Mouse (Mus musculus) Patski (cell line): ENCODE measurements around the gene Phf19. TPM values are rescaled to one million over a fixed set of nuclear protein-coding genes. Genes with fewer than 3 reads are reported as not detected.

Experiments
- ATAC-seq: fragments of 100-300 bp; one replicate; pipeline ENCODE4 v1.8.0; 2021
- CTCF ChIA-PET: fragments of 350-600 bp; sonication (Branson Sonifier 250); formaldehyde crosslinking; loops from one replicate; lab custom pipeline; 2022; ENCODE audit warnings: inconsistent platforms; lab: Charles Lee
- POLR2A ChIA-PET: fragments of 350-600 bp; sonication (Branson Sonifier 250); formaldehyde crosslinking; loops from one replicate; lab custom pipeline; 2022; ENCODE audit warnings: antibody characterized with exemption, inconsistent platforms; lab: Charles Lee
- DNase-seq: peaks from one replicate; pipeline ENCODE4 v3.0.0-alpha.2; 2011; ENCODE audit warnings: low read depth, low spot score
- H3K27me3 ChIP-seq: fragments of 371-371 bp; one replicate; pipeline ENCODE4 v1.5.1; 2021
- CTCF ChIP-seq: fragments of 100-300 bp; IDR thresholded peaks from one replicate; pipeline ENCODE4 v1.5.1; 2021
- in situ Hi-C: fragments of 300-500 bp; cut with MboI; formaldehyde crosslinking; loops from 3 replicates; pipeline ENCODE4 v1.11.1; 2018; ENCODE audit warnings: low pct_unique_long_range_greater_than_20kb, mixed read lengths
- polyA plus RNA-seq: library from polyadenylated mRNA; unstranded; gene quantifications from one replicate; pipeline ENCODE4 v1.2.3, GENCODE M21; 2021

Phf19 gene
- polyA plus RNA-seq, 1 experiment from 2014 or later, result 0.99 TPM

GRCm38 (mm10) chr2:34870520-34871474, 43.0 kb downstream of the Phf19 start:
- no peak for TF ChIP-seq CTCF
- ATAC-seq (peak; percentile 83), DNase-seq (peak; percentile 94)
- CTCF ChIA-PET, result interaction anchor here (1.1 kb wide), 1 partner anchor 34 kb away, joined by 3 read pairs; no protein-coding TSS in a partner anchor
- POLR2A ChIA-PET, result interaction anchor here (0.7 to 1.5 kb wide), 6 partner anchors 10 to 43 kb away, joined by 3 to 4 read pairs (median 3); no protein-coding TSS in a partner anchor
- H3K27me3 ChIP-seq, result no peaks in the 10 kb centered on the region
- in situ Hi-C loops, result no loop called here

GRCm38 (mm10) chr2:34869680-34870079, 44.1 kb downstream of the Phf19 start:
- no peaks in the 10 kb centered on the region for H3K27me3 ChIP-seq
- POLR2A ChIA-PET, result interaction anchor here (1.1 to 1.5 kb wide), 3 partner anchors 14 to 22 kb away, joined by 3 to 4 read pairs (median 4); no protein-coding TSS in a partner anchor
- in situ Hi-C loops, result no loop called here
- CTCF ChIA-PET, result interaction anchor here (1.1 kb wide), 1 partner anchor 35 kb away, joined by 3 read pairs; no protein-coding TSS in a partner anchor
- ATAC-seq (no peak), DNase-seq (peak; percentile 48)
- no peak for TF ChIP-seq CTCF

DNA sequence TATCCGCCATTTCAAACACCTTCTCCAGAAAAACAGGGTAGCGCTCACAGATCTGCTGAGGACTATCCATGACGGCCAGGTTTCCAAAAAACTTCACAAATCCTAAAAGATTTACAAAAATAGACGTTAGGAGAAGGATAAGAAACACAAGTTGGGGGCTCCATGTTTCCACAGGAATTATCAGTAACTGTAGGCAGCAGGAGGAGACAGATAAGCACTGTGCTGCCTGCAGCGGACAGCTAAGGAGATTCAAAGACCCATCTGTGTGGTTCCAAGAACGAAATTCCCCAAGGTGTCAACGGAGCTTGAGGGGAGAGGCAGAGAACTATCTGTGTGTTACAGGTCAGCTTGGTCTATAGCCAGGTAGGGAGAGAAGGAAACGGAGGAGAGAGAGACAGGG, 56.1 kb downstream of the Phf19 start:
- POLR2A ChIA-PET, result no interaction called here
- in situ Hi-C loops, result no loop called here
- ATAC-seq, result no peak

GRCm38 (mm10) chr2:34855265-34855664, 58.6 kb downstream of the Phf19 start:
- POLR2A ChIA-PET, result interaction anchor here (1.6 kb wide), 1 partner anchor 15 kb away, joined by 4 read pairs; no protein-coding TSS in a partner anchor
- no peak for ATAC-seq
- DNase-seq, result no peak
- H3K27me3 ChIP-seq, result no peaks in the 10 kb centered on the region
- in situ Hi-C loops, result no loop called here
- TF ChIP-seq CTCF, result peak; percentile 24
- CTCF ChIA-PET, result interaction anchor here (1.5 kb wide), 1 partner anchor 17 kb away, joined by 3 read pairs; no protein-coding TSS in a partner anchor

More for the DNA sequence above, 56.1 kb downstream of the Phf19 start:
- CTCF ChIA-PET, result interaction anchor here (1.2 kb wide), 1 partner anchor 9 kb away, joined by 3 read pairs; no protein-coding TSS in a partner anchor
- no peak for TF ChIP-seq CTCF
- H3K27me3 ChIP-seq, result no peaks in the 10 kb centered on the region
- DNase-seq, result no peak

GRCm38 (mm10) chr2:34847702-34848101, 66.1 kb downstream of the Phf19 start:
- in situ Hi-C loops, result no loop called here
- ChIA-PET CTCF (interaction anchor here (1.1 to 1.7 kb wide), 2 partner anchors 11 to 13 kb away, joined by 4 to 6 read pairs; no protein-coding TSS in a partner anchor), POLR2A (interaction anchor here (0.9 kb wide), 1 partner anchor 23 kb away, joined by 3 read pairs; no protein-coding TSS in a partner anchor)
- DNase-seq, result no peak
- H3K27me3 ChIP-seq, result peaks cover 3% of the 10 kb centered on the region
- no peak for ATAC-seq
- no peak for TF ChIP-seq CTCF

Other genes starting within 250 kb of the Phf19 start
- gene Gapvd1, start 158.8 kb downstream of the Phf19 start, polyA plus RNA-seq, result 54.8 TPM
- 1,080 TPM for gene Hspa5, start 142.1 kb downstream of the Phf19 start, polyA plus RNA-seq
- gene Rabepk, start 114.1 kb downstream of the Phf19 start, polyA plus RNA-seq, result 47.9 TPM
- 62.6 TPM for gene Fbxw2, start 87.7 kb downstream of the Phf19 start, polyA plus RNA-seq
- gene Gm34653, start 81.0 kb downstream of the Phf19 start, polyA plus RNA-seq, result 0.10 TPM
- 33.2 TPM for gene Cutal, start 39.6 kb downstream of the Phf19 start, polyA plus RNA-seq
- gene Psmd5, start 39.1 kb downstream of the Phf19 start, polyA plus RNA-seq, result 82.5 TPM
- gene Traf1, start 47.7 kb upstream of the Phf19 start, polyA plus RNA-seq, result 0.19 TPM
- not detected for gene Hc, start 147.4 kb upstream of the Phf19 start, polyA plus RNA-seq
- gene AI182371, start 187.5 kb upstream of the Phf19 start, polyA plus RNA-seq, result 0.12 TPM
- 17.4 TPM for gene Cntrl, start 195.5 kb upstream of the Phf19 start, polyA plus RNA-seq